Comparison of ENCODE assay signal across 9 mouse cellular contexts in genomic region chr8:70529741-70530161, GRCm38 (mm10). TPM values are rescaled to one million over a fixed set of nuclear protein-coding genes. Genes with fewer than 3 reads are reported as not detected.
DNase-seq lines count a peak whose midpoint lies in the region; ATAC-seq and TF ChIP-seq lines count a peak whose summit lies in the region.
"Had no signal": no experiment of that assay in that cellular context is flagged by ENCODE, and none has a peak within 500 bp of the region (broad histone marks: within the 10 kb centered on the region; RNA-seq: fewer than 3 reads in every experiment).

No protein-coding gene starts in this region.

- no peak for DNase-seq in kidney, postnatal 0 days (ENCODE audit: low spot score)
- DNase-seq in kidney, adult 11 months: no peak
- peak; percentile 65 for DNase-seq in adrenal gland, postnatal 14 days
- no peak for DNase-seq in urinary bladder, postnatal 25 days (ENCODE audit: low spot score)
- DNase-seq: cerebellum, postnatal 25 days had no signal

- 88% methylated on average over 3 of the region's 3 CpGs for WGBS in kidney, postnatal 0 days
- WGBS in intestine, postnatal 0 days: 82% methylated on average over 3 of the region's 3 CpGs
- 46% methylated on average over 3 of the region's 3 CpGs for WGBS in small intestine, adult 2 months
- WGBS in midbrain, embryonic 13.5 days: 98% methylated on average over 3 of the region's 3 CpGs

- H3K9me3 ChIP-seq in kidney, postnatal 0 days (replicated peaks; ENCODE audit: low read length): no peaks in the 10 kb centered on the region
- no peaks in the 10 kb centered on the region for H3K9me3 ChIP-seq in intestine, postnatal 0 days (ENCODE audit: control insufficient read depth)
- H3K9me3 ChIP-seq in midbrain, embryonic 13.5 days: no peaks in the 10 kb centered on the region
- H3K9me3 ChIP-seq: hindbrain, embryonic 13.5 days had no signal

- H3K27ac ChIP-seq in kidney, postnatal 0 days: no peak overlapping the region
- 0 out of 2 replicates have a peak overlapping the region, but pooled peaks have one; percentile 60 for H3K27ac ChIP-seq in intestine, postnatal 0 days (ENCODE audit: low read depth, low read length)
- H3K27ac ChIP-seq in small intestine, adult 2 months (ENCODE audit: insufficient read depth, low read depth, low read length): peak overlapping the region; percentile 83
- H3K27ac ChIP-seq in midbrain, embryonic 13.5 days: no peak overlapping the region
- H3K27ac ChIP-seq: hindbrain, embryonic 13.5 days had no signal

- no peaks in the 10 kb centered on the region for H3K27me3 ChIP-seq in kidney, postnatal 0 days (ENCODE audit: insufficient read depth, low read length)
- no peaks in the 10 kb centered on the region for H3K27me3 ChIP-seq in intestine, postnatal 0 days (replicated peaks; ENCODE audit: control insufficient read depth, insufficient read depth, low read length)
- no peaks in the 10 kb centered on the region for H3K27me3 ChIP-seq in small intestine, adult 2 months (ENCODE audit: control insufficient read depth, insufficient read depth, low read length)
- no peaks in the 10 kb centered on the region for H3K27me3 ChIP-seq in midbrain, embryonic 13.5 days
- H3K27me3 ChIP-seq: hindbrain, embryonic 13.5 days had no signal

- no peak overlapping the region for H3K4me2 ChIP-seq in kidney, postnatal 0 days (ENCODE audit: low read length)
- no peak overlapping the region for H3K4me2 ChIP-seq in intestine, postnatal 0 days (replicated peaks; ENCODE audit: low read depth)
- H3K4me2 ChIP-seq in midbrain, embryonic 13.5 days (replicated peaks): no peak overlapping the region

- no peak for ATAC-seq in kidney, postnatal 0 days (replicated peaks; ENCODE audit: low FRiP score, low read depth)
- ATAC-seq in intestine, postnatal 0 days: no peak
- no peak for ATAC-seq in midbrain, embryonic 13.5 days

- H3K36me3 ChIP-seq in kidney, postnatal 0 days (ENCODE audit: insufficient read depth, low read length): peaks cover 30% of the 10 kb centered on the region
- H3K36me3 ChIP-seq in intestine, postnatal 0 days (ENCODE audit: control insufficient read depth, insufficient read depth): peaks cover 44% of the 10 kb centered on the region
- peaks cover 40% of the 10 kb centered on the region for H3K36me3 ChIP-seq in small intestine, adult 2 months (ENCODE audit: control insufficient read depth, insufficient read depth, low read length)
- H3K36me3 ChIP-seq in midbrain, embryonic 13.5 days: peaks cover 52% of the 10 kb centered on the region

- H3K4me1 ChIP-seq in kidney, postnatal 0 days (replicated peaks; ENCODE audit: insufficient read depth, low read length): 0 out of 2 replicates have a peak, but pooled peaks cover 5% of the 10 kb centered on the region
- H3K4me1 ChIP-seq in intestine, postnatal 0 days (replicated peaks; ENCODE audit: control insufficient read depth, insufficient read depth, low read length): 0 out of 2 replicates have a peak, but pooled peaks cover 6% of the 10 kb centered on the region
- H3K4me1 ChIP-seq in small intestine, adult 2 months (ENCODE audit: control insufficient read depth, insufficient read depth, insufficient read length, low read length): peaks cover 13% of the 10 kb centered on the region
- peaks cover 33% of the 10 kb centered on the region for H3K4me1 ChIP-seq in midbrain, embryonic 13.5 days (replicated peaks)

- H3K9ac ChIP-seq in kidney, postnatal 0 days (ENCODE audit: low read depth, low read length): 0 out of 2 replicates have a peak overlapping the region, but pooled peaks have one; percentile 0
- H3K9ac ChIP-seq in intestine, postnatal 0 days (ENCODE audit: low read depth, low read length): no peak overlapping the region
- H3K9ac ChIP-seq in midbrain, embryonic 13.5 days (replicated peaks): no peak overlapping the region

- H3K4me3 ChIP-seq in kidney, postnatal 0 days (replicated peaks; ENCODE audit: low read depth, low read length): no peak overlapping the region
- no peak overlapping the region for H3K4me3 ChIP-seq in intestine, postnatal 0 days (ENCODE audit: low read depth, low read length)
- no peak overlapping the region for H3K4me3 ChIP-seq in small intestine, adult 2 months (ENCODE audit: low read depth, low read length)
- H3K4me3 ChIP-seq in midbrain, embryonic 13.5 days (replicated peaks): no peak overlapping the region

- no peak for TF ChIP-seq POLR2A in small intestine, adult 2 months (IDR thresholded peaks at IDR 0.05; ENCODE audit: low read depth, low read length)

- no peak for TF ChIP-seq CTCF in kidney, postnatal 0 days (IDR thresholded peaks at IDR 0.05; ENCODE audit: low read depth)
- TF ChIP-seq CTCF in intestine, postnatal 0 days (IDR thresholded peaks at IDR 0.05; ENCODE audit: low read depth): no peak
- no peak for TF ChIP-seq CTCF in small intestine, adult 2 months (IDR thresholded peaks at IDR 0.05; ENCODE audit: extremely low read depth, insufficient read length, insufficient replicate concordance, low read depth, low read length)

RNA-seq across cellular contexts. Expression of gene Kxd1, which starts 2.0 kb away (rescaled TPM):
- polyA plus RNA-seq in kidney, postnatal 0 days (2015; fragmentation: Nextera tagmentation; extraction: Ambion mirVana): 81.3 and 81.8 TPM in 2 replicates
- 78.9 and 83.1 TPM in 2 replicates for total RNA-seq in adrenal gland, postnatal 14 days (2021)
- polyA plus RNA-seq in intestine, postnatal 0 days (2015; fragmentation: Nextera tagmentation; extraction: Ambion mirVana): 46.4 and 52.1 TPM in 2 replicates
- polyA plus RNA-seq in small intestine, adult 2 months (2012; rRNA removed): 34.3 and 64.4 TPM in 2 replicates
- 44.5 and 48.1 TPM in 2 replicates for polyA plus RNA-seq in midbrain, embryonic 13.5 days (2015; fragmentation: Nextera tagmentation; extraction: Ambion mirVana)

RNA-seq across cellular contexts. Expression of gene Fkbp8, which starts 2.2 kb away (rescaled TPM):
- 249 and 255 TPM in 2 replicates for polyA plus RNA-seq in kidney, postnatal 0 days (2015; fragmentation: Nextera tagmentation; extraction: Ambion mirVana)
- total RNA-seq in adrenal gland, postnatal 14 days (2021): 235 and 252 TPM in 2 replicates
- 199 and 203 TPM in 2 replicates for polyA plus RNA-seq in intestine, postnatal 0 days (2015; fragmentation: Nextera tagmentation; extraction: Ambion mirVana)
- polyA plus RNA-seq in small intestine, adult 2 months (2012; rRNA removed): 300 and 623 TPM in 2 replicates
- 370 and 392 TPM in 2 replicates for polyA plus RNA-seq in midbrain, embryonic 13.5 days (2015; fragmentation: Nextera tagmentation; extraction: Ambion mirVana)

RNA-seq across cellular contexts. Expression of gene Ell, which starts 9.5 kb away (rescaled TPM):
- polyA plus RNA-seq in kidney, postnatal 0 days (2015; fragmentation: Nextera tagmentation; extraction: Ambion mirVana): 14.9 and 17.1 TPM in 2 replicates
- total RNA-seq in adrenal gland, postnatal 14 days (2021): 22.4 and 22.9 TPM in 2 replicates
- polyA plus RNA-seq in intestine, postnatal 0 days (2015; fragmentation: Nextera tagmentation; extraction: Ambion mirVana): 11.8 and 13.0 TPM in 2 replicates
- polyA plus RNA-seq in small intestine, adult 2 months (2012; rRNA removed): 20.5 and 45.6 TPM in 2 replicates
- 17.8 and 18.0 TPM in 2 replicates for polyA plus RNA-seq in midbrain, embryonic 13.5 days (2015; fragmentation: Nextera tagmentation; extraction: Ambion mirVana)

RNA-seq across cellular contexts. Expression of gene Uba52, which starts 19.1 kb away (rescaled TPM):
- 1,111 and 1,265 TPM in 2 replicates for polyA plus RNA-seq in kidney, postnatal 0 days (2015; fragmentation: Nextera tagmentation; extraction: Ambion mirVana)
- total RNA-seq in adrenal gland, postnatal 14 days (2021): 1,600 and 1,776 TPM in 2 replicates
- polyA plus RNA-seq in intestine, postnatal 0 days (2015; fragmentation: Nextera tagmentation; extraction: Ambion mirVana): 805 and 863 TPM in 2 replicates
- polyA plus RNA-seq in small intestine, adult 2 months (2012; rRNA removed): 606 and 770 TPM in 2 replicates
- polyA plus RNA-seq in midbrain, embryonic 13.5 days (2015; fragmentation: Nextera tagmentation; extraction: Ambion mirVana): 680 and 755 TPM in 2 replicates

RNA-seq across cellular contexts. Expression of gene Rex1bd, which starts 23.2 kb away (rescaled TPM):
- polyA plus RNA-seq in kidney, postnatal 0 days (2015; fragmentation: Nextera tagmentation; extraction: Ambion mirVana): 140 TPM in 2 replicates
- 116 and 123 TPM in 2 replicates for total RNA-seq in adrenal gland, postnatal 14 days (2021)
- 145 and 148 TPM in 2 replicates for polyA plus RNA-seq in intestine, postnatal 0 days (2015; fragmentation: Nextera tagmentation; extraction: Ambion mirVana)
- polyA plus RNA-seq in small intestine, adult 2 months (2012; rRNA removed): 137 and 244 TPM in 2 replicates
- 152 and 155 TPM in 2 replicates for polyA plus RNA-seq in midbrain, embryonic 13.5 days (2015; fragmentation: Nextera tagmentation; extraction: Ambion mirVana)

Comparison
In these comparisons a context has a peak if more than half of its experiments do, and no peak if none do; other contexts are left out.
1. H3K27ac ChIP-seq: peak in intestine, postnatal 0 days (single experiment) and small intestine, adult 2 months (single experiment); none in kidney, postnatal 0 days (single experiment) and midbrain, embryonic 13.5 days (single experiment).